Mouse (Mus musculus) urinary bladder, postnatal 14 days (tissue): ENCODE results near the gene BC030867.
A peak's percentile ranks its signal among the peaks of the same experiment; 100 is the strongest.
"Not testable (repeated sequence)": the region's sequence is repeated elsewhere in the genome, so short reads cannot be mapped to it uniquely, and the experiment has no call there.

ENCODE experiments used
- DNase-seq: peaks from one replicate; pipeline ENCODE4 v3.0.0; 2021; ENCODE audit warnings: low spot score

The BC030867 gene

DNA sequence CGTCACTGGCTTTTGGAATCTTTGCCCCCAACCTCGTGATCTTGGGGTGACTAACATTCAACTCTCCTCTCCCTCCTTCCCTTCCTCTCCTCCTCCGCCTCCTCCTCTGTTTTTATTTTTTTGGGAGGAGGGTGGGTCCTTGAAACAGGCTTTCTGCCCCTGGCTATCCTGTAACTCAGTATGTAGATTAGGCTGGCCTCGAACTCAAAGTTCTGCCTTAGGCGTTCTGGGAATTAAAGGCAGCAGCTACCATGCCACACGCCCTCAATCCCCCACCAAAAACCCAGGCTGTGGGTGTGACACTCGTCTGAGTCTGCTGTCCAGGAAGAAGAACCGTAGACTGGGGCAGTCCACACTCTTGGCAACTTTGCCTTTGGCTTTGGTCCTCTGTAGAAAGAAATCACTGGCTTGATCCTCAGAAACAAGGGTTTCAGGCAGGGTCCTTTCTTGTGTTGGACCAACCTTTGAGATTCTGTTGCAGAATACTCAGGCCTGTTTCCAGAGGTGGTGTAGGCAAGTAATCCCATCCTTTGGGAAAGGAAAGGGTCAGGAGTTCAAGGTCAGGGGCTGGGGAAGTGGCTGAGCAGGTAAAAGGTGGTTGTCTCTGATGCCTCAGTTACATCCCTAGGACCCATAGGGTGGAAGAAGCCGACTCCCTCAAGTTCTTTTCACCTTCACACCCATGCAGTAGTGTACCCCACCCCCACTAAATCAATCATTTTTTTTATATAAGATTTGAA, 839 bp downstream of the BC030867 start:
- no peak for DNase-seq

DNA sequence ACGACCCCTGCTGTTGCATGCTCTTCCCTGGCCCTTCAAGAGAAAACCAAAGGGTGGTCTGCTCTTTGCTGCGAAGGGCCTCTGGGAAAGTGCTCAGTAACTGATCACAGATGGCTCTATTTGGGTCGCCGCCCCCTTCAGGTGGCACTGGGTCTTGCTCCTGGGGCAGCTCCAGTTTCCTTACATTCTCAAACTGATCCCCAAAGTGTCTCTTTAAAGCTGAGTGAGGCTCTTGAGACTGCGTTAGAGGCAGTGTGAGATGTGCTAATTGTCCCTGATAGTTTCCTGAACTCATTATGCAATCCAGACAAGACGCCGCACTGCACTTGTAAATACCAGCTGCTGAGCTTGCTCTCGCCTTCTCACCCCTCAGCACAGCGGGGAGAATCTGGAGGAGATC, 8.8 kb downstream of the BC030867 start:
- DNase-seq = no peak

DNA sequence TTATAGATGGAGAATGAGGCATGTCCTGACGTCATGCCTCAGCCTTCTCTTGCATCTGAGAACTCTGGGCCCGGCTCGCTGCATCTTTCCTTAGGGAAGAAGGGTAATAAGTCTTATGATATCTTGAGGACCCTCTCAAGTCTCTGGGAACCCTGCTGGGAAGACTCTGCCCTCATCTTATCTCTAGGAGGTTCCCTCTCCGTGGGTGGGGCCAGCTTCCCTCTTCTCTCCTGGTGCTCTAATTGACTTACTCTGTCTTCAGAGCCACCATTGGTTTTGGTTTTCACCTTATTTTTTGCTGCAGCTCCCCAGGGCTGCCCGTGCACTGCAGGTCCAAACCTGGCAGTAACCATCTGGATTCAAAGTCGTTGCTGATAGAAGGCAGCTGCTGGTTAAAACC, 9.4 kb downstream of the BC030867 start:
- DNase-seq = no peak

DNA sequence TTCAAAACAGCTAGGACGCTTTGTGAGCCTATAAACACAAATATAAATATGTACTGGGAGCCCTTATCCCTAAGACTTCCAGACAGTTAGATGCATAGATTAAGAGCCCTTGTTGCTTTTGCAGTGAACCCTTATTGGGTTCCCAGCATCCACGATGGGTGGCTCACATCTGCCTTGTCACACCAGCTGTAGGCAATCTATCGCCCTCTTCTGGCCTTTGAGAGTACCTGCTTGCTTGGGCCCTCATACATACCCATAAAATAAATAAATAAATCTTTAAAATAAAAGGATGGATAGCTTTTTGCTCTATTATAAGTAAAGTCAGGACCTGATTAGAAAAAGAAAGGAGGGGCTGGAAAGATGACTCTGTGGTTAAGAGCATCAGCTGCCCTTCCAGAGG, 9.8 kb downstream of the BC030867 start:
- DNase-seq = no peak

DNA sequence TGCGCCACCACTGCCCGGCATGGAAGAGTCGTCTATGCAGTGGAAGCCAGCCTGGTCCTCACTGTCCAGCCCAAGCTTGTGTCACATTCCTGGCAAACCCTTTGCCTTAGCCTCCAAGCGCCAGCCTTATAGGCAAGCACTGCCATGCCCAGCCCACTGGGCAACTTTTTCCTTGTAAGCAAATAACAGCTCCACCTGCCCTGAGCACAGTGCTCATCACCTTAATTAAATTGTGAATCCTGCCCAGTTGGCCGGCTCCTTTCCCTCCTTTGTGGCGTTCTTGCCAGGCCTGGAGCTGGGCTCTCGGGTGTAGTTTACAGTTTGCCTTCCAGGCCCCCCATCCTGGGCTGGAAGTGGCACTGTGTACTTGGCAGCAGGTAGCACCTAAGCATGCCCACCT, 14.5 kb downstream of the BC030867 start:
- DNase-seq = no peak

DNA sequence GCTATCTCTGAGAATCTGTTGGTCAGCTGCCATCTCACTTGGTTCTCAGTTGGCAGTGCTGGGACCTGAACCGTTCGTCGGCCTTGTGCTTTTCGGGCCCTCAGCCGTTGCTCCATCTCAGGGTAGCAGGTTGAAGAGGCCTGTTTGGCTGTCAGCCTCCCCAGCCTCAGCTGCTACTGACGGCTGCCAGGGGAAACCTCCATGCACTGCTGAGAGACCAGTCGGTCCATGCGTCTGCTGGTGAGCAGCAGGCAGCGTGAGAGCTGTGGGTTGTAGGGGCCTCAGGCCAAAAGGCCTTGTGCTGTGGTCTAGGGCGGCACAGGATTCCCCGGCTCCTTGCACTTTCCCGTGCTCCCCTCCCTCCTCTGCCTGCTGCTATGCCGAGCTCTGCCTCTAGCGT, 17.1 kb downstream of the BC030867 start:
- DNase-seq = no peak

DNA sequence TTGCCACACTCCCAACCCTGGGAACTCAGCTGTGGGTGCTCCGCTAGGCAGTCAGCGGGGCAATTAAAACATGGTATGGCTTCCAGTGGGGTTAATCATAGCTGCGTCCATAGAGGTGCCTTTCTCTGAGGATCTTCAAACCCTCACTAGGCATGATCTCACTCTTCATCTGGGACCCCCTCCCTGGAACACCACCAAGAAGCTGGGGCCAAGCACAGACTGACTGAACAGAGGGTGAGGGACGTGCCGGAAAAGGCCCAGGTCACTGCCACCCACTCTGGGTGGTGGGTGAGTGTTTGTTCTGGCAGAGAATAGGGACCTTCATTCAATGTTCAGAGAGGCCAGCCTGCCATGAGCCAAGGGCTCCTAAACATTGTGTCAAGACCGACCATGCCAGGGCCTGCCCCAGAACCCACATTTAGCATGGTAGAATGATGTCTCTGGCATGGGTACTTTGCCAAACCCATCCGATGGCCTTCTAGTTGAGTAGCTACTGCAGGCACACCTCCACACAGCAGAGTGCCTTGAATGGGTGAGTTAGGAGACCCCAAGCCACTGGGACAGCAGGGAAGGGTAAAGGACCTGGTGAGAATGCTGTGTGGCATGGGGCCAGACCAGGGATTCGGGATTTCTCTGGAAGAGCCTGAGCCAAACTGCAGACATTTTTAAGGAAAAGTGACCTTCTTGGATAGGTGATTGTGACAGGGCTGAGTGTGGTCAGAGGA, 18.1 kb downstream of the BC030867 start:
- DNase-seq = no peak

DNA sequence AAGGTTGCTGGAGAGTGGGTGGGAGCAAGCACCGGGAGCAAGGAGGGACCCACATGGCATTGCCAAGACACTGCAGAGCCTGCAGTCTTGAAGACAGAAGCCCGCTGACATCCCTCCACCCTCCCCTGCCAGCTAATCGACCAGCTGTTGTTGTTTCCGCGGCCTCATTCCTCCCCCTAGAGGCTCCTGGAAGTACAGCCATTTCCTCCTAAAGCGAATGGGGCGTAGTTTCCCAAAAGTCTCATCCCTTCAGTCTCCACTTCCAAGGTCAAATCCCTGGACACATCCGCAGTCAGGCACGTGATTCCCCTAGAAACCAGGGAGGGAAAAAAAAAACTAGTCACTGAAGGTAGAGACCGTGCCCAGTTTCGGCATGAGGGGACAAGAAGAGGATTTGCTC, 18.8 kb downstream of the BC030867 start:
- peak; percentile 74 for DNase-seq

DNA sequence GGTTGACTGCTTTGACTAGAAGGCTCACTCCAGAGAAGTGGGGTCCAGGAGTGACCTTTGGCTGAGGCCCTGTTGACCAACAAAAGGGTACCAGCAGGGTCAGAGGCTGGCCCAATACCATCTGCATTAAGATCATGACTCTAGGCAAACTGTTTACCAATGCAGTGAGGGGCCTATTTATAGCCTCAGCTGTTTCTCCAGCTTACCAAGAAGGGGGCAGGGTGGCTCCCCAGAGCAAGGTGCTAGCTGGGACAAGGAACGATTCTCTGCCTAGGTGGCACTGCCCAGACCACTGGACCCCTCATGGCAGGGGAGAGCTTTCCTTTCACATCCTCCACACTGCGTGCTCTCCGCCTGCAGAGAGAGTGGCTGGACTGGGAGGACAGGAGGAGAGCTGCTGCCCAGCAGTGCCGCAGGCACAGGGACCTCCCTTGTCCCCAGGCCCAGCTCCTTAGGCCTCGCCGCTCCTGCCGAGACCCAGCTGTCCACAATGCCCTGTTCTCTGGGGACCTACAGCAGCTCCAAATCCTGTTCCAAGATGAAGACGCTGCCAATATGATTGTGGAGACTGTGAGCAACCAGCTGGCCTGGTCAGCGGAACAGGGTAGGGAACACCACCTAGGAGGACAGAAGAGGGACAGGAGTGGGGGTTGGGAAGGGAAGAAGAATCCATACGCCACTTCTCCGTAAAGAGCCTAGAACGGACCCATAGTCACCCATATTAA, 20.0 kb downstream of the BC030867 start, which contains the start of gene Asb16:
TSS of gene Asb16 (plus strand) at position 224 of the 725 bp plus-strand sequence.
- DNase-seq = no peak

DNA sequence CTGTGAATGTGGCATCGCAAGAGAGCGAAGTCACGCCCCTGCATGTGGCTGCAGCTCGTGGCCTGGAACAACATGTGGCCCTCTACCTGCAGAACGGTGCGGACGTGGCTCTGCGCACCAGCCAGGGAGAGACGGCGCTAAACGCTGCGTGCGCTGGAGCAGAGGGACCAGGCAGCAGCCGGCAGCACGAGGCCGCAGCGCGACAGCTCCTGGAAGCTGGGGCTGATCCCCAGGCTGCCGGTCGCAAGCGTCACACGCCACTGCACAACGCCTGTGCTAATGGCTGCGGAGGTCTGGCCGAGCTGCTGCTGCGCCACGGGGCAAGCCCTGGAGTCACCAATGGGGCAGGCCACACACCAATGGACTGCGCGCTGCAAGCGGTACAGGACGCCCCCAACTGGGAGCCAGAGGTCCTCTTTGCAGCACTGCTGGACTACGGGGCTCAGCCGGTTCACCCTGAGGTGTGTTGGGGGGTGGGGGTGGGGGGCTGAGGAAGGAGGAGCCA, 27.8 kb downstream of the BC030867 start:
- peak; percentile 37 for DNase-seq

DNA sequence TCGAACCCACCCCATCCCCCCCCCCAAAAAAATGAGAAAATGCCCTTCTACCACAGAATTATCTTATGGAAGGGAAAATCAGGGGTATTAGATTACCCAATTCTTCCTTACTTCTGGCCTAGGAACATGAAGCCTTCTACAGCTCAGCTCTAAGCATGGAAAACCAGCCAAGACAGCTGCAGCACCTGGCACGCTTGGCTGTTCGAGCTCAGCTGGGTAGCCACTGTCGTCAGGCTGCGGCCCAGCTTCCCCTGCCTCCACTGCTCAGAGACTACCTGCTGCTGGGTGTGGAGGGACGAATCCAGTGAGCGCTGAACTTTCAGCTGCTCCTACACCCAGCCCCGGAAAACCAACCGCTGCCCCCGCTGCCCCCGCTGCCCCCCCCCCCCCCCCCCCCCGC, 29.1 kb downstream of the BC030867 start:
- no peak for DNase-seq

DNA sequence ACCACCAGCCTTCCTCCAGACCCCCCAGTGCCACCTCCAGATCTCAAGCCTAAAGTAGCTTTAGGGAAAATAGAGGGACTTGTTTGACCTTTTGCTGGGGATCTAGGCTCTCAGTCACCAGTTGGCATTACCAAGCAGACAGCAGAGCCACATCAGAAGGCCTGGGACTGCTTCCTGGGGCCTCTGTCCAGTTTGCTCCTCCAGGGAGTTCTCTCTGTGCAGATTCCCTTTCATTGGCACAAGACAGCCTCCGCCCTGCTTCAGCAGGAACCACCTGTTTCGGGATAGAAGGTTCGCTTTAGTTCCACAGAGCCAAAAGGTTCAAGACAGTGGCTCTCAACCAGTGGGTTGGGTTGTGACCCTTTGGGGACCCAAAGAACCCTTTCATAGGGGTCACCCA, 30.9 kb downstream of the BC030867 start:
- no peak for DNase-seq

DNA sequence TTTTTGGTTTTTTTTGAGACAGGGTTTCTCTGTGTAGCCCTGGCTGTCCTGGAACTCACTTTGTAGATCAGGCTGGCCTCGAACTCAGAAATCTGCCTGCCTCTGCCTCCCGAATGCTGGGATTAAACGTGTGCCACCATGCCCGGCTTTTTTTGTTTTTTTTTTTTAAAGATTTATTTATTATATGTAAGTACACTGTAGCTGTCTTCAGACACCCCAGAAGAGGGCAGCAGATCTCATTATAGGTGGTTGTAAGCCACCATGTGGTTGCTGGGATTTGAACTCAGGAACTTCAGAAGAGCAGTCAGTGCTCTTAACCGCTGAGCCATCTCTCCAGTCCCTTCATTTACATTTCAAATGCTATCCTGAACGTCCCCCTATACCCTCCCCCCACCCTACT, 31.6 kb downstream of the BC030867 start:
- not testable (repeated sequence) for DNase-seq

DNA sequence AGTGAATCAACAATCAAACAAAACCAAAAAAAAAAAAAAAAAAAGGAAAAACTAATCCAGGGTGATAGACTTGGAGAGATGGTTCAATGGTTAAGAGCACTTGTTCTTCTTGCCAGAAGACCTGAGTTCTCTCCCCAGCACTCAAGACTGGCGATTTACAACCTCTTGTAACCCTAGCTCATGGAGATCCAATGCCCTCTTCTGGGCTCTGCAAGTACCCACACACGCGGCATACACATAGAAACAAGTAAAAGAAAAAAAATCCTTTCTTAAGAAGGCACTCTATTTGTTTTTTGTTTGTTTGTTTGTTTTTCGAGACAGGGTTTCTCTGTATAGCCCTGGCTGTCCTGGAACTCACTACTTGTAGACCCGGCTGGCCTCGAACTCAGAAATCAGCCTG, 35.2 kb downstream of the BC030867 start:
- DNase-seq = no peak

DNA sequence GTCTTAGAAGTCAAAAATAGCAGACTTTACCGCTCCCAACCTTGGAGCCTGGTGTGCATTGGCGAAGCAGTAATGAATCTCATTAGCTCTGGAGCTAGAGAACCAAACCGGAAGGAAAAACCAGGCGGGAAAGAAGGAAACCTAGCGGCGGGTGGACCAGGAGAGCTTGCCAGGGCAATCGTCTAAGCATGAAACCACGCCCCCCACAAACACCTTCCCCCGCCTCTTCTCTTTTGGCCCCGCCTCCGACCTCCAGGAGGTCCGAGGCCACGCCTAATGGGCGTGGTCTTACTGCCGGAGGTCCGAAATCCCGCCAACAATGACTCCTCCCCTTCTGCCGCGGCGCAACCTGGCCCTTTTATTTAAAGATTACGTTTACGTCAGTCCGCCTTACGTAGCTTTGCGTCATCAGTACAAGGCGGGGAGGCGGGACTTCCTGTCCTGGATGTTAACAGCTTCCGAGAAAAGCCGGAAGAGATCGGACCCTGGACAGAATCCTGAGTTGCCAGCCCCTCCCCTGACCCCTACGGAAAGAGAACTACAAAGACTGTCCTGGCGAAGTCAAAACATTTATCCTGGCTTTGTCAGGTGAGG, 35.9 kb downstream of the BC030867 start, which contains the start of gene Tmub2:
TSS of gene Tmub2 (plus strand) at position 431 of the 594 bp plus-strand sequence.
- peak; percentile 98 for DNase-seq

DNA sequence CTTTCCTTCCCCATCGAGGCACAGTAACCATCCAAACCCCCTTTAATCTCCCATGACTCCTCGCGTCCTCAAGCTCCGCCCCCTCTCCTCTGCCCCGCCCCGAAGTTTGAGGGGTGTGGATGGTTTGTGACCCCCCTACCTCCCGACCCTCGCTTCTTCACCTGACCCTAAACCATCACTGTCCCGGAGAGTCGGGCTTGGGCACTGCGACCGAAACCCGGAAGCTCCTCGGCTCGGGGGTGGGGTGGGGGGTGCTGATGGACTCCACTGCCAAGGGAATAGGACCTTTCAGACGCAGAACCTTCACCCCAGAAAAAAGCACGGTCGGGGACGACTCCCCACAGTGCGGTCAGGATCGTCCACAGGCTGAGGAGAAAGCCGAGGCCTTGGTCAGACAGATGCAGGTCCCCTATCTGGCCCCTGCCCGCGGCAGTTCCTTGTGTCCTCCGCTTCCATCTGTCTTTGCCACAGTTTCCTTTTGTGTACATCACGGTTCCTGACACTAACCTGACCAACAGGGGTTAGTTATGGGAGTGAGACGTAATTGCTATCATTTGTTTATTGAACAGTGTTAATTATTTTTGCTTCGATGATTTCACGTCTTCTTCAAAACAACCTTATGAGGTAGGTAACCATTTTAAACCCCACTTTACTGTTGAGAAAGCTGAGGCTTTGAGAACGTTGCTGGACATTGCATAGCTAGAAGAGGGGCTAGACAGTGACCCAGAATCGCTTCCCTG, 36.6 kb downstream of the BC030867 start:
- no peak for DNase-seq

DNA sequence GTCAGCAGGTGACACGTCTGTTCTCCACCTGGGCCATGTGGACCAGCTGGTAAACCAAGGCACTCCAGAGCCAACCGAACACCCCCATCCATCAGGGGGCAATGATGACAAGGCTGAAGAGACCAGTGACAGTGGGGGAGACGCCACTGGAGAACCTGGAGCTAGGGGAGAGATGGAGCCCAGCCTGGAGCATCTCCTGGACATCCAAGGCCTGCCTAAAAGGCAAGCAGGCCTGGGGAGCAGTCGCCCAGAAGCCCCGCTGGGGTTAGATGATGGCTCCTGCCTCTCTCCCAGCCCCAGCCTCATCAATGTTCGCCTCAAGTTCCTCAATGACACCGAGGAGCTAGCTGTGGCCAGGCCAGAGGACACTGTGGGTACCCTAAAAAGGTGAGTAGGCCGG, 38.8 kb downstream of the BC030867 start:
- no peak for DNase-seq

DNA sequence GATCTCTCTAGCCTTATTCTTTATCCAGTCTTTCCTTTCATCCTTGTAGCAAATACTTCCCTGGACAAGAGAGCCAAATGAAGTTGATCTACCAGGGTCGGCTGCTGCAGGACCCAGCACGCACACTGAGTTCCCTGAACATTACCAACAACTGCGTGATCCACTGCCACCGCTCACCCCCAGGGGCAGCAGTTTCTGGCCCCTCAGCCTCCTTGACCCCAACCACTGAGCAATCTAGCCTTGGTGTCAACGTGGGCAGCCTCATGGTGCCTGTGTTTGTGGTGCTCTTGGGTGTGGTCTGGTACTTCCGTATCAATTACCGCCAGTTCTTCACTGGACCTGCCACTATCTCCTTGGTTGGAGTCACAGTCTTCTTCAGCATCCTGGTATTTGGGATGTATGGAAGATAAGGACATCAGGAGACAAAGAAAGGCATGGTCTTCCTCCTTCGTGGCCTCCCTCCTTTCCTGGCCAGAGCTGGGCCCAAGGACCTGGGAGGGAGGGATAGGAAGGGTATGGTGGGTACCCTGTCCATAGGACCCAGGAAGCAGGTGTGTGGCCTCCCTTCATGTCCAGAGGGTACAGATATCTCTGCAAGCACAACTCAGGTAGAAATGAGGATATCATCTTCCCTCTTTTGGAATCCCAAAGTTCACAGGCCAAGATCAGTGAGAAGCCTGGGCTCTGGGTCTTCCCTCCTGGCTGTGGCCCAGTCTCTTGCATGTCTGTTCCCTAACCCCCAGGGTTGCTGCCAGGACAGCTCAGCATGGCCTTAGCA, 39.5 kb downstream of the BC030867 start:
- DNase-seq = no peak

DNA sequence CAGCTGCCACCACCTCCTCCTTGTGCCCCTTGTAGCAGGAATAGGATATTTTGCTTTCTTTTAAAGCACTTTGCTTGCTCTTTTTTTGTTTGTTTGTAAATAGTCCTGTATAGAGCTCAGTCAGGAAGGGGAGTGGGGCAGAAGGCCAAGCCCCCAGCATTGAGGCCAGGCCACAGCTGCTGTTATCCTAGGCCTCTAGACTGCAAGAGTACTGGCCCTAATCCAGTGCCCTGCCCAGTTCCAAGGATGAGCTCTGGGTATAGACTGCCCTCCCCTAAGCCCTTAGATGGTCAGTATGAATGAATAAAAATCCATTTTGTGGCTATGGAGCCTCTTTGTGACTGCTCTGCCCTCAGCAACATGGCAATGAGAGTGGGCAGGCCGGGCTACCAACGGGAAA, 40.2 kb downstream of the BC030867 start:
- no peak for DNase-seq

DNA sequence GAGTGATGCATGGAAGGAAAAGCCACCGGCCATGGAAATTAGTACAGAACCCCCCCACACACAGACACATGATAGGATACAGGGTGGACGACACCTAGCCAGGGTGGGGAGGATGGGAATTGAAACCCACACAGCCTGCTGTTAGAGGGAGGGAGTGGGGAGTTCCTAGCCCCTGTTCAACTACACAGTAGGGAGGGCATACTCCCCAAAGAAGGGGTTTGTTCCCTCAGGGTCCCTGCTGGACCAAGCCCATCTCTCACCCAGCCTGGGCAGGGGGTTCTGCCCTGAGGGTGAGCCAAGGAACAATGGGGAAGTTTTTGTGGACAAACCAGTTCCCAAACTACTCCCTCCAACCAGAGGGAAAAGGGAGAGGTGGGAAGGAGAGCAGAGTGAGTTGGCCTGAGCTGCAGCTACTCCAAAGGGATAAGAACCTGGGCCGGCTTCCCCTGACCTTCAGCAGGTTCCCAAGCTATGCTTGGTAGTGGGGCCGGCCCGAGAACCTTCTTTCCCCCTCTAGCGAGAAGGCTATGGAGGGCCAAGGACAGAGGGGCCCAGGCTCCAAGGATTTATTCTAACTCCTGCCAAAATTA, 40.9 kb downstream of the BC030867 start:
- DNase-seq = no peak
